Mouse (Mus musculus): Measurements from ENCODE around the gene Gm15737.

Gm15737 gene

GRCm38 (mm10) chr6:92869089-92869581 lies at the start of gene Gm15737:
Gene Gm15737, plus strand, starts transcription at chr6:92869357.
- DNase-seq: no peak

- DNase-seq: peak; percentile 61
Observed at GRCm38 (mm10) chr6:92821606-92822005, 47.6 kb upstream of the Gm15737 start.

- DNase-seq: no peak
Observed at GRCm38 (mm10) chr6:92822006-92822405, 47.2 kb upstream of the Gm15737 start.

- peak; percentile 52 for DNase-seq
Observed at GRCm38 (mm10) chr6:92823991-92824390, 45.2 kb upstream of the Gm15737 start.

DNA sequence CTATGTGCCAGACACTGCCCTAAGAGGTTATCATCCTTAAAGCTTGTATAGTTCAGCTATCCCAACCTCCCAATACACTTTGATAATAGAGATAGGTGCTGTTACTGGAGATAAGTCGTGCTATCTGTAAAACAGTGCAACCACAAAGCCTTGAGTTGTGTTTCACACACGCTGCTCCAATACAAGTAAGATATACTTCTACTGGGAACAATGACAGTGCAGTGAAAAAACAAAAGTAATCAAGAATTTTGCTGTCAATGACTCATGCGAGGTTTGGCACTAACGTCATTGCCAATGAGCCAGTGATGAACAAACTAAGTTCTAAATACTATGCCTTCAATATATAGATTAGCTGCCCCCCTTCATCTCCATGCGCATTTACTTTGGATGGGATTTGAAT lies 42.6 kb upstream of the Gm15737 start:
- DNase-seq: no peak

GRCm38 (mm10) chr6:92827360-92827759 lies 41.8 kb upstream of the Gm15737 start:
- no peak for DNase-seq

DNA sequence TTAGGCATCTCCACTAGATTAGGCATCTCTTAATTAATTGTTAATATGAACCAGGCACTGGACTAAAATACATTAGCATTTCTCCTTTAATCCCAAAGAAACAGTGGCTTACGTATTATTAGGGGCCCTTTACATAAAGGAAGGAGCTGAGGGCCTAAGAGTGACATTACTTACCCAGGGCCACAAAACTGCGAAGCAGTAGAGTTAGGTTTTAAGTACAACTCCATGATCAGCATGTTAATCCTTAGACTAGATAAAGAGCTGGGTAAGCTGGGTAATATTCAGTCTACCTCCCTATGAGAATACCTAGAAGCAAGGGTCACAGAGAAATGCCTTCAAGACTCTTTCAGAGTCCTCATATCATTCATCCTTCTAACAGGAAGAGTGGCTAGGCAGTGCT lies 40.0 kb upstream of the Gm15737 start:
- no peak for DNase-seq

GRCm38 (mm10) chr6:92831106-92831505 lies 38.1 kb upstream of the Gm15737 start:
- no peak for DNase-seq

GRCm38 (mm10) chr6:92842000-92842399 lies 27.2 kb upstream of the Gm15737 start:
- no peak for DNase-seq

DNA sequence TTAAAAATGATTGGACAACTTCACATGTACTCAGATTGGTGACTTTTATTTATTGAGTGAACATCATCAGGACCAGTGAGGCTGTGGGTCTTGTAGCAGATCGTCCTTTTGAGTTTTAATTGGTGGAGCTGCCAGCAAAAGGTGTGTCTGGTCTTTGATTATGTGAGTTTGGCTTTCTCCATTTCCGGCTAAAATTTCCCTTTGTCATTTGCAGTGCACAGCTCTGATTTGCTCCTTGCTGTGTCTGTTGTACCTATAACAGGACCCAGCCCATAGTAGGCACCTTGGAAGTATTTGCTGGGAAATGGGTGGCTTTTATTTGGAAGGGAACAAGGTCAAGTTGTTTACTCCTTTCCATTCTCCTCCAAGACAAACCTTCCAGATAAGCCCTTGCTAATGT lies 25.7 kb upstream of the Gm15737 start:
- no peak for DNase-seq

DNA sequence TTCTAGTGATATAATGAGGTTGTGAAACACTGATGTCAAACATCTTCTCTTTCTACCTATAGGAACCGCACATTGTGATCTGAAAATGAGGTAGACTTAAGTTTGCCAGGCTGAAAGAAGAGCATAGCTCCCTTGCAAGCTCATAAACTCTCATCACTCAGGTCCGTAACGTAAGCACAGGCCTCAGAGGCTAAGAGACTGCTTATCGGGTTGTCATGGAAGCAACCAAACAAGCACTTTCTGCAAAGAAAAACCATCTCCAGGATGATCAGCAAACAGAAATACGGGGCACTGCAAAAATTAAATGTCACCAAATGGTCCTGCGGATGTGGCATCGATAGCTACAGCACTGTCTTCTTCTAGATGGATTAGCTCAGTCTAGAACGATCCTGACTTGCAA lies 23.3 kb upstream of the Gm15737 start:
- DNase-seq: no peak

DNA sequence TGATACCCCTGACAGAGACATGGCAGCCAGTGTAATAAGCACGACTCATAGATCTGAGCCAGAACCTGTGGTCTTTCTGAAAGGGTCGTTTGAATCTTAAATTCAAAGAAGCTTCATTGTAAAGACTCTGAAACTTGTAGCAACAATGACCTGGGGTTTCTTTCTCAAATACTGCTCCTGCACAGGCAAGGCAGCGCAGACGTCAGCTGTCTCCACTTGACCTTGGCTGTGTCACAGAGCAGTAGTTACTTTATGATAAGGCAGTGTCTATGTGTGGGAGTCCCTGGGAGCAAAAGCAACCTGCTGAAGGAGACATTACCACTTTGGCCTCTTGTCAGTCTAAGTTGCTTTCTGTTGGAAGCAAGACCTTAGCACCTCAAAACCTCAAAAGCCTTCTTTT lies 22.5 kb upstream of the Gm15737 start:
- no peak for DNase-seq

DNA sequence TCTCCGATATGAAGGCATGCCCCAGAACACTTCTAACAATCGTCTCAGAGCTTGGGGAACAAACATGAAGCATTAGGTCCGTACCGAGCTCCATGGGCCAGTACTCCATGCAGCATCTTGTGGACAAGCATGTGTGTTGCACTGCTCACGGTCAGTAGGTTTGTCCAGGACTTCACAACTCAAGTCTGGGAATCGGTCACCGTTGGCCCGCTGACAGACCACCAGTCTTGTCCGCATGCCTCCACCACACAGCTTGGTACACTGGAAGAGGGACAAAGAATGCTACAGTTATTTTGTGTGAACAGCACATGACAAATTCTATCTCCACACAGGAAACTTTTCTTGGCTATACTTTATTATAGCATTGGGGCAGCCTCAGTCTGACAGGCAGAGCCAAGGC lies 19.9 kb upstream of the Gm15737 start:
- DNase-seq: no peak

DNA sequence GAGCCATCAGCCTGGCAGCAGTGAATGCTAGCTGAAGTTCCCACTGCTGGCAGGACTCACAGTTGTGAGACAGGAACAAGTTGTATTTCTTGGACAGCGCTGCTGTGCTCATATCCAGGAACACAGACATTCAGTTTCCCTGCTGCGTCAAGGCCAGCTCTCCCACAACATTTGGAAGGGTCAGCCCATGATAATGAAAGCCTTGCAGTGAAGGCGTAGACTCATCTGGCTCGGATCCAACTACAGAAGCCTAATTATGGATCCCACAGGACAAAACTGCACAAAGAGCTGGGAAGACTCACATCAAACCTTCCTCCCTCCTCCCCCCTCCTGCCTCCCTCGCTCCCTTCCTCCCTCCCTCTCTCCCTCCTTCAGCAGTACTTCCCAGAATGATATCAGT lies 18.9 kb upstream of the Gm15737 start:
- peak; percentile 86 for DNase-seq

DNA sequence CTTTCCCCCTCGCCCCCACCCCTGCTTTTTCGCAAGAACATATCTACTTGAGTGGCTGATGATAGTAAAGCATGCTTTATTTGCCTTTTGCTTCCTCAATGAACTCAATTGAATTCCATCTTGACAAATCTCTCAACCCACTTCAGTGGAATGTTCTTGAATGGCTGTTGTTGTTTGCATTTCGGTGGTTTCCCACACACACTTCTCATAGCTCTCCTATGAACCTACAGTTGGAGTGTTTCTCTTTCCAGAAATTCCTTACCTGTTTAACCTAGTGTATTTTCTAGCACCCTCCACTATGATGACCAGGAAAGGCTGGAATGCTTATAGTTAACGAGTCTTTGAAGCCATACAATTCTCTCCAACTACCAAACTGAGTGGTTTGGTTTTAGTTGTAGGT lies 14.3 kb upstream of the Gm15737 start:
- no peak for DNase-seq

DNA sequence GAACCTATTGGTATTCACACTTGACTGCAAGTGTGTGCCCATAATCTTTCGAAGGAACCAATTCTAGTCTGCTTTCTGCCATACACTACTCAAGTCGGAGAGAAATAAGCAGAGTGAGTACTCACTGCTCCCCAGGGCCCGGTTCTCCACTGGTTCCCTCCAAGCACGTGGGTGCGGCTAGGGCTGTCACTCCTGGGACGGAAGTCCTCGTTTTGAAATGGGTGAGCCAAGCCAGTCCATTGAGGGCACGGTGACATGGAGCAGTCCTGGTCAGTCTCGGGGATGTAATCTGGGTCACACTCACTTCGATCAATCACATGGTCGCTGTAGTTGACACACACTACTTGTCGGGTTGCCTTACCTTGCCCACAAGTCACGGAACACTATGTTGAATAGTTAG lies 11.4 kb upstream of the Gm15737 start:
- DNase-seq: no peak

- no peak for DNase-seq
Observed at GRCm38 (mm10) chr6:92858721-92859510, 10.2 kb upstream of the Gm15737 start.

DNA sequence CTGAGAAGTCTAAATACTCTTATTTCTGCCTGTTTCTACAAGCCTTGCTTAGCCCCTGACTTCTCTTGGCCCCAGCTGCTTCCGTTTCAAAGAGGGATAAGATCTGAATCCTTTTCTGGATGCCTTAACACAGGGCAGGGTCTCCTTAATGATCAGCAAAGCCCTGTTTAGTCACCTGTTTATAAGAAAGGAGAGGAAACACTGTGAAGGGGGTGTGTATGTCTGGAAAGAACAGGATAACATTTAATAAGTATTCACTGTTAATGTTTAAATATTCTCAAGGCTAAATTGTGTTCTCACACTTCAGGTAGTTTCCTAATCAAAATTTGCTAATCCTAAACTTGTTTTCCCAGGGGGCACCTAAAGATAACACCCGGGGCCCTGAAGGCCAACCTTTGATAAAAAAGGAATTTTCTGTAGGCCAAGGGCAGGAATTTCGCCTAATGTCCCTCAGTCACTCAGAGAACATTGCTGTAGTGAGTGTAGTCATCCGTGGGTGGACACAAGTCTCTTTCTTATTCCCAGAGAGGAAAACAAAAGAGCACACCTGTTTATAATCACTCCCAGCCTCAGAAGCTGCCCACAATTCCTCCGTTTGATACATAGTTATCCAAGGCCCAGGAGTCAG lies 8.8 kb upstream of the Gm15737 start:
- no peak for DNase-seq

GRCm38 (mm10) chr6:92862599-92862998 lies 6.6 kb upstream of the Gm15737 start:
- no peak for DNase-seq

DNA sequence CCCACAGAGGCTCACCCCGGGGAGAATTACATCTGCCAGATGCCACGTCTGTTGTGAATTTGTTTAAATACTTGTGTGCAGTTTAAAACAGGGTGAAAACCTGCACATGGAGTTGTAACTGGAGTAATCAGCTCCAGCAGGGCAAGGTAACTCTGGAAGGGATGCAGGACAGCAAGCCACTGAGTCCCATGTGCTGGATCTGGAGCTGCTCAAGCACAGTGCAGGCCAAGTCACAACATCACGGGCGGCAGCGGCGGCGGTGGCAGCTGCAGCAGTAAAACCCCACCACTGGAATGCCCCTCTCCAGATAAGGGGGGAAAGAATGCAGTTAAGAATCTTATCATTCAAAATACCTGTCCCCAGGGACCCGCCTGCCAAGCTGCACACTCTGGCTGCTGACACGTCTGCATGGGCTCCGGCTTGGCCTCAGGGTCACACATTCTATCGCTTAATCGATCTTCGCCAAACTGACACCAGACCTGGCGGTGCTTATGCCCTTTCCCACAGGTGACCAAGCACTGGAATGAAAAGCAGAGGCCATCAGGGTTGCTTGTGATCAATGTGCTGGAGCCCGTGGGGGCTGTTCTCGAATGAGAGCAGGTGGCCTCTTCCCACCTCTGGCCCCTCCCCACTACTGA lies 544 bp downstream of the Gm15737 start:
- no peak for DNase-seq

DNA sequence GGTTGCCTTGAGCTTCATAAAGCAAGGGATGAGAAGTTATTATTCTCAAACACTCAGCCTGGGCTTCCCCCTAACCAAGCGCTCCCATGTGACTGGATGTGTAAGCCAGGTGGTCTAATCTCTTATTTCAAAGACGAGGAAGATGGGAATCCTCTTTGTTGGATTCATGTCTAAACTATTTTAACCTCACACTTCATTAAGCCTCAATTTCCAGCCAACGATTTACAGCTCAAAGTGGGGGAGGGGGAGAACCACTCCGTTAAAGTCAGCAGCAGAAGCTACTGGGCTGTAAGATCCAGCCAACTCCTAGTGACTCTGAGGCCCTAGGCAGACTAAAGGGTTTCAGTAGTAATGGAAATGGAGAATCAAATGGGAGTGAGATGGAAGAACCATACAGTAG lies 2.7 kb downstream of the Gm15737 start:
- DNase-seq: no peak

GRCm38 (mm10) chr6:92872766-92873165 lies 3.6 kb downstream of the Gm15737 start:
- no peak for DNase-seq

GRCm38 (mm10) chr6:92874854-92875253 lies 5.7 kb downstream of the Gm15737 start:
- DNase-seq: no peak

GRCm38 (mm10) chr6:92875340-92875739 lies 6.2 kb downstream of the Gm15737 start:
- DNase-seq: no peak
